Mouse (Mus musculus): ENCODE measurements around the gene Ociad1. TPM values are rescaled to one million over a fixed set of nuclear protein-coding genes. Genes with fewer than 3 reads are reported as not detected.
"Not testable (repeated sequence)": the region's sequence is repeated elsewhere in the genome, so short reads cannot be mapped to it uniquely, and the experiment has no call there.

The Ociad1 gene
- total RNA-seq, 4 experiments from 2014 or later = 233 to 264 (median 240) TPM

GRCm38 (mm10) chr5:73284046-73284445, 8.5 kb upstream of the Ociad1 start:
- DNase-seq (ENCODE audit: low spot score) = no peak

GRCm38 (mm10) chr5:73285470-73285978, 7.1 kb upstream of the Ociad1 start:
- DNase-seq (ENCODE audit: low spot score) = no peak

DNA sequence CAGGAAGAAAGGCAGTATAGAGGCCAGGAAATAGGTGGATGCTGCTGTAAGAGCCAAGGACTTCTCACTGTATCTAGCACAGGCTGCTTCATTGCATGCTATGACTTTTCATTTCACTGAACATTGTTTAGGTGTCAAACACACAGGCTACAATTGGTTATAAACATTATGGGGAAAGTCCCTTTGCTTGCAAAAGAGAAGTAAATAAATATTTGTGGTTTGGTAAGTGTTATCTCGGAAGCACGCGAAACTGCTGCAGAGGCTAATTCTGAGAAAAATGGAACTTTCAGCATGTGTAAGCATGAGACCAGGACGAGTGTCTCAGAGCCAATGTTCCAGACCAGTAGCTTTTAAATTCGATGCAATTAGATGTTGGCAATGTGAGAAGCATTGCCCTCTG, 6.0 kb upstream of the Ociad1 start:
- no peak for DNase-seq (ENCODE audit: low spot score)

DNA sequence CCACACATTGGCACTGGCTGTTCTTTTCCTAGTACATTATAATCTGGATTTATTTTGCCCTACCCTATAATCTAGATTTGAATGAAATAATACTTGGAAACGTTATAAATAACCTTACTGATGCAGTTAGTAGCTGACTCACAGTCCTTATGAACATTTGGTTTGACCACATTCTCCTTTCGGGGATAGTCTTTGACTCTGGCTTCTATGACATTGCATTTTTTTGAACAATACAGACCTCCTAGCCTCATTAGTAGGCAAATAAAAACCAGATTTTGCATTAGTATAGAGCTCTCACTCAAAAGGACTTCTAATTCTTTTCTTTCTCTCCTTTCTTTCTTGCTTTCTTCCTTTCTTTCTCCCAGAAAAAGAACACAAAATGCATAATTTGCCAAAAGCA, 2.7 kb upstream of the Ociad1 start:
- no peak for DNase-seq (ENCODE audit: low spot score)

DNA sequence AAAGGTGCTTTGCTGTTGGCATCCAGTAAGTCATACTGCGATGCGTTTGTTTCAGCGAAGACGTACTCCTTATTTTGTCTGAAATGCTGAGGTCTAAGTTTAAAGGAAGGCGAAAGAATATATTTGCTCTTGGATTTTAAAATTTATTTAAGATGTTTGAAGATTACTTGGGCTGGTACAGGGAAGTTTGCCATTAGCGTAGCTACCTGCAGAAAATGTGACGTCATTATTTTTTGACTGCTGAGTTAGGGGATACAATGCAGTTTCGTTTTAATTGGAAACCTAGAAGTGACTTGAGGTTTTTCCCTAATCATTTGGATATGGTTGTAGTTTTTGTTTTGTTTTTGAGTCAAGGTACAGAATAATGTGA, 859 bp downstream of the Ociad1 start:
- no peak for DNase-seq (ENCODE audit: low spot score)

GRCm38 (mm10) chr5:73295016-73295415, 2.4 kb downstream of the Ociad1 start:
- no peak for DNase-seq (ENCODE audit: low spot score)

DNA sequence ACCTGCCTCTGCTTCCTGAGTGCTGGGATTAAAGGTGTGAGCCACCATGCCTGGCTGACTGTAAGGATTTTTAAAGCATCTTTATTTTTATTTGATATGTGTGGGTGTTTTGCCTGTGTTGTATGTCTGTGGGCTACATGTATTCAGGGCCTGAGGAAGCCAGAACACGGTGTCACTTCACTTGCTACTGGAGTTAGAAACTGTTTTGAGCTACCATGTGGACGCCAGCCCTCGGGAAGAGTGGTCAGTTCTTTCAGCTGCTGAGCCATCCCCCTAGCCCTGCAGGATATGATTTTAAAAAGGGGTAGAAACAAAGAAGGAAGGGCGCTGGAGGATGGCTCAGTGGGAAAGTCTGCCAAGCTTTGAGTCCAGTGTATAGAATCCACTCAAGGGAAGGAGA, 3.3 kb downstream of the Ociad1 start:
- DNase-seq (ENCODE audit: low spot score) = no peak

- DNase-seq (ENCODE audit: low spot score) = no peak
These were observed 9.2 kb downstream of the Ociad1 start for GRCm38 (mm10) chr5:73301601-73302307.

DNA sequence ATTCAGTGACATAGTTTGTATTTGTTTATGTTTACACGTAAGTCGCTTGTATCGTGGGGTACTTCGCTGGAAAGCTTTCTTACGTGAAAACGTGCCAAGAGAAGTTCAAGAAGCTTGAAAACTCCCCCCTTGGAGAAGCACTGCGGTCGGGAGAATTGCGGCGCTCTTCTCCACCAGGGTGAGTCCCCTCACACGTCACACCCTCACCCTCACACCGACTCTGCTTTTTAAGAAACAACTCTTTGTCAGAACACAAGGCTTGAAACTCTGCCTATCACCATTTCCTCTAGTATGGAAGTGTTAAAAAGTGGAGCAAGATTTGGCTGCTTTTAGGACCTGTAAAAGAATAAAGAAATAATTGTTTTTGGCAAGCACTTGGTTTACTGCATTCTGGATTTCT, 11.9 kb downstream of the Ociad1 start:
- no peak for DNase-seq (ENCODE audit: low spot score)

GRCm38 (mm10) chr5:73306486-73306885, 13.9 kb downstream of the Ociad1 start:
- no peak for DNase-seq (ENCODE audit: low spot score)

DNA sequence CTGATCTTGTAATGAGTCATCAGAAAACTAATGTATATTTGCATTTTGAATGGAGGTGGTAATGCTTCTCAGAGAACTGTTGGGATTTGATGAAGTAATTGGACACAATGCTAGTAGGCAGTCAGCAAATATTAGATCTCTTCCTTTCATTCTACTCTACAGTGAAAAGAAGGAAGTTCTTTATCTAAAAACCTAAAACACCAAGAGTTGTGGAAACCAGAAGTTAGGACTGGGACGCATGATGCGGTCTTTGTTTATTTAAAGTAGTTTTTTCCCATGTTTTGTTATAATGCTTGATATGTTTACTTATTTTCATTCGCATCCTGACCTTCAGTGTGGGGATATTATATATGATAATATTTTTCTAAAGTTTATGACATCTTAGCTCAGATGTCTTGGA, 14.7 kb downstream of the Ociad1 start:
- DNase-seq (ENCODE audit: low spot score) = no peak

- no peak for DNase-seq (ENCODE audit: low spot score)
These were observed 16.9 kb downstream of the Ociad1 start for GRCm38 (mm10) chr5:73309496-73309895.

GRCm38 (mm10) chr5:73310401-73310800, 17.8 kb downstream of the Ociad1 start:
- no peak for DNase-seq (ENCODE audit: low spot score)

DNA sequence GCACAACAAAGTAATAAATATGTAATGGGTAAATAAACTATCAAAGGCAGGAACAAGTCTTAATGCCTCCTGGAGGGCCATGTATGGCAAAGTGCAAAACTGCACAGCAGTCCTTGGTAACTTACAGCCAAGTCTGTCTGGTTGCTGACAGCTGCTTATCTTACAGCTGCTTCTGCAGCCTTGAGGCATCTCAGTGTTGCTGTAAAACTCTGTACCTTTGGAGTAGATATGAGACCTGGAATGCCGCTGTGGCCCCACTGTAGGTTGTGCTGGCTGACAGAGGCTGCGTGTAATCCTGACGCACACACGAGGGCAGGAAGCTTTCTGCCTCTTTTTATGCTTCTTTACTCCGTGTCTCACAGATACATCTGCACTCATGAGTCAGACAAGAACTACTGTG, 18.9 kb downstream of the Ociad1 start:
- DNase-seq (ENCODE audit: low spot score) = no peak

GRCm38 (mm10) chr5:73313591-73313990, 21.0 kb downstream of the Ociad1 start:
- no peak for DNase-seq (ENCODE audit: low spot score)

- peak; percentile 16 for DNase-seq (ENCODE audit: low spot score)
These were observed 22.1 kb downstream of the Ociad1 start for GRCm38 (mm10) chr5:73314654-73315053.

DNA sequence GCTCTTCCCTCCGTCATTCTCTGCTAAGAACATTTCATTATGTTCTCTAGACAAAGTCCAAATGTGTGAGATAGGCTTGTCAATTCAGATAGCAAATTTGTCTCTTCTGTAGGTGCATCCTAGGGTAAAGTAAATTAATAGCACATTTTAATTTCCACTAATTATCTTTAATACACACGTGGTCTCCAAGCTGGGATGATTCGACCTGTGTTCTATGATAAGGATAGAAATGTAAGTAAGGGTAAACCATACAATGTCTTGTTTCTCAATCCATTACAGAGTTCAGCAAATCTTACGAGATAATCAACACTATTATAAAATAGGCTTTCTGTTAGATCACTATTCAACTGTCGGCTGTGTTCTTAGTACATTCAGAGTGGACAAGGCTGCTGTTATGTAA, 26.7 kb downstream of the Ociad1 start:
- no peak for DNase-seq (ENCODE audit: low spot score)

DNA sequence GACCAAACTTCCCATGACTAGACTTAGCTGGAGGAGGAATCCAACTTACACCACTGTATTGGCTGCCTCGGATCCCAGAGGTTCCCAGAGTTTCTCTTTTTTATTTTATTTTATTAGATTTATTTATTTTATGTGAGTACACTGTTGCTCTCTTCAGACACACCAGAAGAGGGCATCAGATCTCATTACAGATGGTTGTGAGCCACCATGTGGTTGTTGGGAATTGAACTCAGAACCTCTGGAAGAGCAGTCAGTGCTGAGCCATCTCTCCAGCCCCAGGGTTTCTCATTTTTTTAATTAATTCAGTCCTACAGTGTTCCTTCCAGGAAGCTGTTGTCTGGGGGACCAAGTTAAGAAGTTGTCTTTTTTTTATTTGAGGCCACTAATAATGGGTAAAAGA, 30.1 kb downstream of the Ociad1 start:
- DNase-seq (ENCODE audit: low spot score) = not testable (repeated sequence)

GRCm38 (mm10) chr5:73323602-73324001, 31.0 kb downstream of the Ociad1 start:
- no peak for DNase-seq (ENCODE audit: low spot score)

- DNase-seq (ENCODE audit: low spot score) = no peak
These were observed 32.1 kb downstream of the Ociad1 start for GRCm38 (mm10) chr5:73324526-73325170.

GRCm38 (mm10) chr5:73331002-73331401, 38.4 kb downstream of the Ociad1 start:
- no peak for DNase-seq (ENCODE audit: low spot score)

GRCm38 (mm10) chr5:73336448-73336847, 43.9 kb downstream of the Ociad1 start:
- no peak for DNase-seq (ENCODE audit: low spot score)
